Mouse (Mus musculus): Measurements from ENCODE around the gene Ergic2.

The Ergic2 gene

DNA sequence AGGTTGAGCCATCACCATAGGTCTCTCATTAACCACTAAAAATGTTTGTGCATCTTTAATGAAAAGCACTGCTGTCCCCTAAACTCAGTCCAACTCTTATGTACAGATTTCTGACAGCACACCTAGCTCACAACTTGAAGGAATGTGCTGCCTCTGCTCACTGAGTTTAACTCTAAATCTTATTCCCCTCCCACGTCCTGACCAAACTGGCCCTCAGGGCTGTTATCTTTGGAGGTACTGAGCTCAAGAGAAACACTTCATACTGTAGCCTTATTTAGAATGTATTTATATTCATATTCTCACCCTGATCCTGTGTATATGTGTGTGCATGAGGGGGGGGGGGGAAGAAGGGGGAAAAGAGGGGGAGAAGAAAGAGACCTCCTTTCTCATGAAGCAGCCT lies 4.7 kb downstream of the Ergic2 start:
- DNase-seq: peak; percentile 46

DNA sequence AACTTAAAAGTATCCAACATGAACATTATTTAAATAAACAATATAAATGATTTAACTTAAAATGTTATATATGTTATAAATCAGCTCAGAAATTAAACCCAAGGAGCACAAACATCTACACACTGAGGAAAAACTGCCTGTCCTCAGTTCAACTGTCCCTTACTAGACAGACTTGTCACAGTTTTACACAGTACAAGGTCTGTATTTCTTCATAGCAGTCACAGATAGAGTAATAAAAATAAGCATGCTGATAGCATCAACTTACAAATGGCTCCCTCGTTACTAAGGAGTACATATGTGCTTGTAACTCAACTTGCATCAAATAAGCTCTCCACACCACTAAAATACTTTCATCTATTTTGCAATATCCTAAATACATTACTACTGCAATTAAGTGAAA lies 7.0 kb downstream of the Ergic2 start:
- DNase-seq: no peak

DNA sequence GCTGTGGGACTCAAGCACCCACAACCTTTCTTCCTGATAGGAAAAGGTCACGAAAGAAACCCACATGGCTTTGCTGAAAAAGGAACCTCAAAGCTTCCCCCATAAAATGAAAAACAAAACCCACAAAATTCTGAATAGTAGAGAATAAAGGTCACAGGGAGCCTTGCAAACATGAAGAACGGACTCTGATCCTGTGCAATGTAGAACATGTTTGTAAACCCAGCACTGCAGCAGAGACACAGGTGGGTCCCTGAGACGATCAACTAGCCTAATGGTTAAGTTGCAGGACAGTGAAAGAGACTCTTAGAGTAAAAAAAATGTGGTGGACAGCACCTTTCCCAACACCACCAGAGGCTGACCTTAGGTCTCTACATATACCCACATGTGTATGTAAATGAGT lies 12.4 kb downstream of the Ergic2 start:
- DNase-seq: no peak

DNA sequence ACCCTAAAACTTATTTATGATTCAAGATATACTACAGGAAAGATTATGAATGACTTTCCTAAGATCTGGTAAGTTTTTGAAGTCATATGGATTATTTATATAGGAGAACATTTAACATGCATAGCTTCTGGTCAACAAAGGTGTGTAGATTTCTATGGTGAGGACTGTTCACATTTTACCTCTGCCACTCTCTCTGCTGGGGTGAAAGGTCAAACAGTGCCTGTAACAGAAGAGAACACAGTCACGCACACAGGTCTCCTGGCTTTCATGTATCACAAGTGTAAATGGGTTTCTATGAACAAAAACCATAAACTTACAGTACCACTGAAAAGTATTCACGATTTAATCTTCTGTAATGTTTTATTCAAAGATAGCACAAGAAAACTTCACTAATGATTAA lies 13.0 kb downstream of the Ergic2 start:
- DNase-seq: peak; percentile 19

DNA sequence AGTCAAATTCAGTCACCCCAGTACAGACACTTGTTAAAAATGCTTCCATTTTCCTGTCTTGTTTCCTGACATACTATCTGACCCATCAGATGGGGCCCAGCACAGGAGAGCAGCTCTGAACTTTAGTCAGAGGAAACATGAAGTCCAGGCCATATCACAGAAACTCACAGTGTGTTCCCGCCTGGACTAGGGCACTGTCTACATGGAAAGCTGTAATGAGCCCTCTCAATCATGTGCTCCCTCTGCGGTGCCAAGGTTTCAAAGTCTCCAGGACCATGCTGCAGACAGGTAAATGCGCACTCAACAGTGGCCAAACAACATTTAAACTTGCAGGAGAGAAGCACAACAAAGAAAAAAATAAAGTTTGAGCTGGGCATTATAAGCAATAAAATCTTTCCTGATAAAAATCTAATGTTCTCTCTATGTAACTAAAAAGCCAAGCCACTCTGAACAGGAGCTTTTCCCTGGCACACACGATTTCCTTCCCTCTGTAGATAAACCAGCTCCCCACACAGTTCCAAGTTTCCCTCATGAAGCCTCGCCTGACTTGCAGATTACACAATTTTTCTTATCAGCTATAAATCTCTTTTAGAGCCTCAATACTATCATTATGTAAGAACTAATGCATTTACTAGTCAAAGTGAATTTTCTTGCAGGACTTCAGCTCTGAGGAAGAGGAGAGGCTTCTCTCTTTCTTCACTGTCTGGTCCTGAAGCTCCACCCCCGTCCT lies 18.0 kb downstream of the Ergic2 start:
- peak; percentile 52 for DNase-seq

DNA sequence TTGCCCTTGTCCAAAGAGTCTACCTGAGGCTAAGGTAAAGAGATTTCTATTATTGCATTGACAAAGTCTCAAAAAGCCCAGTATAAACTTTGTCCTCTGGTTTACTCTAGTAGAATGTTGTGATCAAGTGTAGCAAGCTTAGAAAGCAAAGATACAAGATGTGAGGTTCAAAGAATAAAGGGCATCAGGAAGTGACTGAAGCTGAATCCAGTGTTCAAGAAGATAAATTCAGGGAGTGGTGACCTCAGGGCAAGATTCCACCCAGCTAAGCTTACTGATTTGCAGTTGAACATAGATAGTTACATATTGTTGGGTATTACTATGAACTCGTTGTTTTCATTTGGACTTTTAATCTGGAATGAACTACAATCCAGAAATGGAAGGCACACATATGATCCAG lies 26.5 kb downstream of the Ergic2 start:
- no peak for DNase-seq

DNA sequence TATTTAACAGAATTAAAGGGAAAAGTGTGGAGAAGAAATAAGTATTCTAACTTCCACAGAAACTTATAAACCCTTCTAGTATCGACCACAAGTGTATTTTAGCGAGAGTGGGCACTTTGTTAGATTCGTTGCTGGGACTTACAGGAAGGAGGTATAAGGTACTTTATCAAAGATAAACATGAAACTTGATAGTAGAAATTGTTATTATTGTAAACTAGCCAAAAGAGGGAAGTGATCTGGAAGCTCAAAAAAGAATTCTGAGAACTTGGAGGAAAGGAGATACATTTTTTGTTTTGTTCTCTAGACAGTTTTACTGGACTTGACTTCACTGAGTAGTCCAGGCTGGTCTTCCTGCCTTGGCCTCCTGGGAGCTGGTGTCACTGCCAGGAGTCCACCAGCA lies 39.3 kb downstream of the Ergic2 start:
- no peak for DNase-seq

DNA sequence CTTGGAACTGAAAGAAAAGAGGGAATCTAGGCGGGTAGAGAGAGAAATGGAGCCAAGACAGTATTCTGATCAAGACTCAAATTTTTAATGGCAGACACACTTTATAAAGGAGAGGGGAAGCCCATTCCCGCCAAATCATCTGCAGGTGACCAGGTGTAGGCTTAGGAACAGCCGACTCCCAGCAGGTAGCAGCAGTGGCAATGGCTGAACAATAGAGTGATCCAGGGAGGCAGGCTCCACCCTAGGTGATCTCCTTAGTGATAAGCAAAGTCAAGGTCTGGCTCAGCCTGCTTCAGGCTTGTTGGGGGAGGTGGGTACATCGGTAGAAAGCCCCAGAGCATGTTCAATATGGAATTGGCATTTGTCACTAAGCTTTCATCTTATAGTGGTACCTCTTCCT lies 59.9 kb downstream of the Ergic2 start:
- peak; percentile 60 for DNase-seq

DNA sequence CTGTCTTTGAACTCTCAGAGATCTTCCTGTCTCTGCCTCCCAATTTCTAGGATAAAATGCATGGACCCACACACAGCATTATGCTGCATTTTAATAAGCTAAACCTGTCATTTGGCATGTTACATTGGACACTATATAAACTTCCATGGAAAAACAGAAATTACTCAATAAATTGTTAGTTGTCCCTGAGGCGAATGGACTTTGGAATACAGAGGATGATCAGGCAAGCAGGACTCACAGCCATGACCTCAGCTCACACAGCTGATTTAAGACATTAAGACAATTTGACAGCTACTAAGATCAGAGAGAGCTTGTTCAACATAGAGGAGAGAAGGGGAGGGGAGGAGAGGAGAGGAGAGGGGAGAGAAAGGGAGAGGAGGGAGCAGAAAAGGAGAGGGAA lies 69.8 kb downstream of the Ergic2 start:
- DNase-seq: no peak

DNA sequence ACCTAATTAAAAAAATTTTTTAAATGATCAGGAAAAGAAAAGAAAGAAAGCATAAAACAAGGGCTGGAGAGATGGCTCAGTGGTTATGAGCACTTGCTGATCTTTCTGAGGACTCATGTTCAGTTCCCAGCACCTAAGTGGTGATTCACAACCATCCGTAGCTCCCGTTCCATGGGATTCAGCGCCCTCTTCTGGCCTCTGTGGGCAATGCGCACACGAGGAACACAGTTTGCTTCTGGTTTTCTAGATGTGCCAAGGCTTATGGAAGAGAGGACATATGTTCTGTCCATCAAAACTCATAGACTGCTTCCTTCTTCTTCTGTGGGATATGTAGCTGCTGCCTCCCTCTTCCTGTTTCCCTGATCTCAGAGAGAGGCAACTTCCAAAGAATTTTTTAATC lies 70.3 kb downstream of the Ergic2 start:
- DNase-seq: no peak

DNA sequence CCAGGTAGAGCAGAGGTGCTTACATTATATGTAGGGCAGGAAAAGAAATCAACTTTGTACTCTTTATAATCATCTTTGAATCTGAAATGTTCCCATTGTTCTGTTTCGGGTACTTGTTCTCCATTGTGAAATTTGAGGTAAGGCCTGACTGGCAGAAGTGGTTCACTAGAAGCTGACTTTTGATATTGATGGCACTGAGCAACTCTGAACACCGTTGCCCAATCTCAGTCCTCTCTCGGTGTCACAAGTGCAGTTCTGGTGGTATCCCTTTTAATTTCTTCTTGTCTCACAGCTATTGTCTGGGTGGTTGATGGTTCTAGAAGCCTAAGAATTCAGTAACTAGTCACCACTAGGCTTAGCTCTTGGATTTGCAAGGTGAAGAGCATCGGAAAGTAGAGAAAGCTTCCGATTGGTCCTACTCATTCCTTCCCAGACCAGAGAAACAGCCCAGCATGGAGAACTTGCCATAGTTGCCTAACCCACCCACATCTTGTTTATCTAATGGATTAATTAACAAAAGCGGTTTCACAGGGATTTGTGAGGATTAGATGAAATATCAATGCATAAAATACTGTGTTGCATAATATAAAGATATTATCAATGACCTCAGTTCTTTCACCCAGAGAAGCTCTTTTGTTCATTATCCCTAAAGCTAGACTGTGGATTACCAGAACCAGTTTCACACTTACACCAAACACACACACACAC lies 72.7 kb downstream of the Ergic2 start:
- DNase-seq: peak; percentile 37

DNA sequence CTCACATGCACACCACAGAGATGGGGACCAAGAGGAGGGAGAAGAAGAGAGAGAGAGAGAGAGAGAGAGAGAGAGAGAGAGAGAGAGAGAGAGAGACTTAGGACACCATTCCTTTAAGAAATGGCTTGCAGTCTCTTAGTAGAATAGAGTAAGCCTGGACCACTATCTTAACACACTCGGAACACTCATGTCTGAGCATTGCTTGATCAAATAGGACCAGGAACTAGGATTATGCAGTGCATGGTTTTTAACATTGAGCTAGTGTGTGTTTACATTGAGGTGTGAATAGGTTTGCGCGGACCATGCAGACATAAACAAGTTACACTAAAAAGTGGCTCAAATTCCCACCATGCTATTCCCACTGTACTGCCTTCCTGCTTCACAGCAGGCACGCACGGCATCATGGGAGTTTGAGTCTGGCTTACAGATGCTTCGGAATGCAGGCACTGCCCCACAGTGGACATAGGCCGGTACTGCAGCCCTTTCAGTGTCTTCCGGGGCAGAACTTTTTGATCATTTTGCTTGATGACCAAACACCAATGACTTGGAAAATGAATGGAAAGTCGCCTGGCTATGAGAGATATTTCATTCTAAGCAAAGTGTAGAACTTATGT lies 76.3 kb downstream of the Ergic2 start:
- peak; percentile 91 for DNase-seq

DNA sequence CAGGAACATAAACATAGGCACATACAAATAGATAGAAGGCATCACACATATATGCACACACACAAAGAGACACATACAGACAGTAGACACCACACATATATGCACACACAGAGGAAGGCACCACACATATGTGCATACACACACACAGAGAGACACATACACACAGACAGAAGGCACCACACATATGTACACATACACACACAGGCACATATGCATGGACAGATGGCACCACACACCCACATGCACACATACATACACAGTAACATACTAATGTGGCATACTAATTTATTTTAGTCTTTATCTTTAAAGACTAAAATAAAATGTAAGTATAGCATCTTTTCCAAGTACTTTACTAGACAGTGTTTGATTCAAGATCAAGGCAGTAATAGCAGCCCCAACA lies 78.6 kb downstream of the Ergic2 start:
- DNase-seq: no peak

DNA sequence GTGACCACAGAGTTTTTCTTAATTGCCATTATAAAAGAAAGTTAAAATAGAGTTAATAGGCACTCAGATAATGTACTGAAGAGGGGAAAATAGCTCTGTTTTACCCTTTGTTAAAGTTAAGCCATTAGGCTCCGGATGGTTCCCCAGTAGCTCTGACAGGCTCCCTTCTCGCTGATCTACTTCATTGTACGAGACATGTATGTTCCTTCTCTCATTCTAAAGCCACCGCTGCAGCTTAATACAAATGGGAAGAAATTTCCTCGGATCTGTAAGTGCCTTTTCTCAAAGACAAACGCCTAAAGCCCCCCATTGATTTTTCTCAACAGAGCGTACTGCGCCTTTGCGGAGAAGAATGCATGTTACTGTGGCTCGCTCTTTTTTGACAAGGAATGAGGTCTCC lies 79.9 kb downstream of the Ergic2 start:
- DNase-seq: no peak

All from heart, adult 11 months (tissue).